Mouse (Mus musculus) E14TG2a.4 (cell line): ENCODE data around the gene Smyd3.
A peak's percentile ranks its signal among the peaks of the same experiment; 100 is the strongest.

Experiments
- H3K27me3 ChIP-seq: 2 replicates; pipeline ENCODE4 v1.6.1; 2014; ENCODE audit warnings: low read length, control low read depth; ENCODE audit not compliant: insufficient read depth
- H3K36me3 ChIP-seq: 2 replicates; pipeline ENCODE4 v1.6.1; 2014; ENCODE audit warnings: low read length, control low read depth; ENCODE audit not compliant: insufficient read depth
- H3K4me1 ChIP-seq: replicated peaks from 2 replicates; pipeline ENCODE4 v1.6.1; 2014; ENCODE audit warnings: low read depth, low read length, control low read depth
- H3K4me3 ChIP-seq: replicated peaks from 2 replicates; pipeline ENCODE4 v1.5.1; 2014; ENCODE audit warnings: mild to moderate bottlenecking, low read length
- H3K9me3 ChIP-seq: 2 replicates; pipeline ENCODE4 v1.6.1; 2014; ENCODE audit warnings: low read length, control low read depth
- CTCF ChIP-seq: conservative IDR thresholded peaks from 2 replicates; pipeline ENCODE4 v1.5.1; 2014; ENCODE audit warnings: low read length
- NANOG ChIP-seq: IDR thresholded peaks from 2 replicates; pipeline ENCODE4 v1.6.1; 2014; ENCODE audit warnings: borderline replicate concordance, low read length, mixed read lengths
- POU5F1 ChIP-seq: IDR thresholded peaks from 2 replicates; pipeline ENCODE4 v1.6.1; 2014; ENCODE audit warnings: low read length, borderline replicate concordance

The Smyd3 gene

DNA sequence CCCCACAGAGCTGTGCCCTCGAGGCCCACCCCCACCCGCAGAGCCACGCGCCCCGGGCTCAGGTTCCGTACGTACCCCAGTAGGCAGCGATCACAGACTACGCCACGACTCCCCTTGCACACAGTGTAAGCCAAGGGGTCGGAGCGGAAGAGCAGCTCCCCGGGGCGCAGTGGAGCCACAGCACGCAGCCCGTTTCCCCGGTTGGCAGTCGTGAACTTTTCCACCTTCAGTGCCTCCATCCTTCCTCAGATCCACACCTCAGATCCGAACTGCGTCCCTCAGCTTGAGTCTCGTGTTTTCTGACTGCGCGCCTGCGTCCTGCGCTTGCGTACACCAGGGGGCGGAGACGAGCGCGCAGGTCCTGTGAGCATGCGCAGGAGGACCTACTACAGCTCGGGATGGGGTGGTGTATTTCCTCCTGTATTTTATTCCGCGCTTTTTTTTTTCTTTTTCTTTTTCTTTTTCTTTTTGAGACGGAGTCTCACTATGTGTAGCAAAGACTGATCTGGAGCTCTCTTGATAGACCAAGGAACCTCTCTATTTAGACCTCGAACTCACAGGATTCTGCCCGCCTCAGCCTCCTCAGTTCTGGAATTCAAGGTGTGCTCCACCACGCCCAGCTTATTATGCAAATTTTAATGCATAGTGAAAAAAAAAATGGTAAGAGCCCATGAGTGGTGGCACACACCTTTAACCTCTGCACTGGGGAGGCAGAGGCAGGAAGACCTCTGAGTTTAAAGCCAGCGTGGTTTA lies at the start of gene Smyd3:
TSS of gene Smyd3 (minus strand) at position 329 of the 753 bp plus-strand sequence.
- Histone ChIP-seq H3K4me1 (peaks cover 25% of the 10 kb centered on the region), H3K4me3 (peak within 1 kb of the TSS; percentile 94), H3K27me3 (no peaks in the 10 kb centered on the region), H3K9me3 (no peaks in the 10 kb centered on the region), H3K36me3 (peaks cover 19% of the 10 kb centered on the region)
- no peak for TF ChIP-seq POU5F1
- peak; percentile 44 for TF ChIP-seq CTCF
- TF ChIP-seq NANOG, result no peak

DNA sequence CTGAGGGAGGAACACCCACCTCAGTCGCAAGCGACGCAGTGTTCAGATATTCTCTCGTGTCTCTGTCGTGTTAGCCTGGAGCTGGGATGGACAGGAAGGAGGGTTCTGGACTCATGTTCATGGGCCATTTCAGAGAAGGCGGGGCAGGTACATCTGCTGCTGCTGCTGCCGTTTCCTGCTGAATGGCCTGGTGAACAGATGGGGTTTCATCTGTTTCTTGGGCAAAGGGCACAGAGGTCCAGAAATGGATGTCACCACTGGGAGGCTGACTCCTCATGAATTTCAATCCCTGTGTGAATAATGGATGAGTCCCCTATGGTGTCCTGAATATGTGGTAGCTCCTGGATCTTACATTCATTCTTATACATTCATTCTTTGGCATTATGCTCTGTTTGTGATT lies 49.7 kb upstream of the Smyd3 start:
- Histone ChIP-seq H3K27me3 (no peaks in the 10 kb centered on the region), H3K9me3 (no peaks in the 10 kb centered on the region), H3K4me3 (0 out of 2 replicates have a peak overlapping the region, but pooled peaks have one; percentile 10), H3K4me1 (peaks cover 41% of the 10 kb centered on the region), H3K36me3 (no peaks in the 10 kb centered on the region)
- TF ChIP-seq NANOG, result no peak
- TF ChIP-seq CTCF, result no peak
- TF ChIP-seq POU5F1, result no peak

DNA sequence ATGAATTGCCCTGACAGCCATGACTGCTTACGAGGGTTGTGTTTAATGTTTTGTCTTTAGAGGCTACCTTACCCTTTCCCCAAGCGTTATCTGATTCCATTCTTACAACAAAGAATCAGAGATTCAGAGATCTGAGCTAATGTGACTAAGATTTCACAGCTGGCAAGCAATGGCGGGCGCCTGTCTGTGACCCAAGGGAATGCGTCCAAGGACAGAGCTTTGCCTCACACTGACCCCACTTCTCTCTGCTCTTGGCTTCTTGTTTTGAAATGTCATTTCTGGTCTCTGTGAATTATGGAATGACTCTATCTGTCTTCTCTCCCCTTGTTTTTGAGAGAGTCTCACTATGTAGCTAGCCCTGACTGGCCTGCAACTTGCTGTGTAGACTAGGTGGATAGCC lies 46.1 kb upstream of the Smyd3 start:
- TF ChIP-seq CTCF (no peak), POU5F1 (no peak), NANOG (no peak)
- H3K27me3 ChIP-seq, result no peaks in the 10 kb centered on the region
- H3K9me3 ChIP-seq, result no peaks in the 10 kb centered on the region
- H3K4me1 ChIP-seq, result peaks cover 52% of the 10 kb centered on the region
- no peak overlapping the region for H3K4me3 ChIP-seq
- H3K36me3 ChIP-seq, result peaks cover 4% of the 10 kb centered on the region; the same call in 1 of the 2 replicates

DNA sequence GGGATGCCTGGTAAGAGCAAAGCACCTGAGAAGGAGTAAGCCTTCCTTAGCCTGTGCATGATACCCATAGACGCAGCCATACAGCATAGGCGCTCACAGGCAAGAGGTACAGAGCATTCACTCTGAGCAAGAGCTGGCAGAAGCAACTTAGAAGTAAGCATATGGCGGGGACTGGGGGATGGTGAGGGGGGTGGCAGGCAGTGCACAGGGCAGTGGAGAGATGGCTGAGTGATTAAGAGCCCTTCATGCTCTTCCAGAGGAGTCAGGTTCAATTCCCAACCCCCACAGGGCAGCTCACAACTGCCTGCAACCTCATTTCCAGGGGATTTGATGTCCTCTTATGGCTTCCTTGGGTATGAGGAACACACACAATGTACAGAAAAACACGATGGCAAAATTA lies 45.4 kb upstream of the Smyd3 start:
- no peaks in the 10 kb centered on the region for H3K27me3 ChIP-seq
- no peak for TF ChIP-seq CTCF
- peaks cover 46% of the 10 kb centered on the region for H3K4me1 ChIP-seq
- no peak overlapping the region for H3K4me3 ChIP-seq
- H3K36me3 ChIP-seq, result peaks cover 4% of the 10 kb centered on the region; the same call in 1 of the 2 replicates
- no peaks in the 10 kb centered on the region for H3K9me3 ChIP-seq

DNA sequence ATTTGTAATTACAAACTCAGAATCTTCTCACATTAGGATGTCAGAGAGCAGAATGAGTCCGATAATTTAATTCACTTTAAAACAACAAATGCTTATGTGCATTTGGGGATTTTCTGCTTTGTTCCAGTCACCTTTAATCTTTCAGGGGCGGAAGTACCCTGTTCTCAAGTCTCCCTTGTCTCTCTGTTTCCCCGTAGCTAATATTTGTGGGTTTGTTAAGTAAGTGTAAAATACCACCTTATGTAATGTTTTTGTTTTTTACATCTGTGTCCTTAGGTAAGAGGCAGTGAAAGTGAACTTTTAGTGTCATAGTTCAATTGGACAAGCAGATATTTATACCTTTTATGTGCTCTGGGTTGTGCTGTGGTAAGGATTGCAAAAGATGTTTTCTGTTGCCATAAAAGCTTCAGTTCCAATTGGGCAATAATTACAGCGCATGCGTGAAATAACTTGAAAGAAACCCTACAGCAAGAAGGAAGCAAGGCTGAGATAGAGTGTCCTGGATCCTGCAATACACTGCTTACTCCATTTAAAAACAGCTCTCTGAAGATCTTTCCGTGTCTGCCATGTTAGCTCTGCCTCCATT lies 43.1 kb upstream of the Smyd3 start:
- TF ChIP-seq CTCF (no peak), NANOG (no peak), POU5F1 (no peak)

DNA sequence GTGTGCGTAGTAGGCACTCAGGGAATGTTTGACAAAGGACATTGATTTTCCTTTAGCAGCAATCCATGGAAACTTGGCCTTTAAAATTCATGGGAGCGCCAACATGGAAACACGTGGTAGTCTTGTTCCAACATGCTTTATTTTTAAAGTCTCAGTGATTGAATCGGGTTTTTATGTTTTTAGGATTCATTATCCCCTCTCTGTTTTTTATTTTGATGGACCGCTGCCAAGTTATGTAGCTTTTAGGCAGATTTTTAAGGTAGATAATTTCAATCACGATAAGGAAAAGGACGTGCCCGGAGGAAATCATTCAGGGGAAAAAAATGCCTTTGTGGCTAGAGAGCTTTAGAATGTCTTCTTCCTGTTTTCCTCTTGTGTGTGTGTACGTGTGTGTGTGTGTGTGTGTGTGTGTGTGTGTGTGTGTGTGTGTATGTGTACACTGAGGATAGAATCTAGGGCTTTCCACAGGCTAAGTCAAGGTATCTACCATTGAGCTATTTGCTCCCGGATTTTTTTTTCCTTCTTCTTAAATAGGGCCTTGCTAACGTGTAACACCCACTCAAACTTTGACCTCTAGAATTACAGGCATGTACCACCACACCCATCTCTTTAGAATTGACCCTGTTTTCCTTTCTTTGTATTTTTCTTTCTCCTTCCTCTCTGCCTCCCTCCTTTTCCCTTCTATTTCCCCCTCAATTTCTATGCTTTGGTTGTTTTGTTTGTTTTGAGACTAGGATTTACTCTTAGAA lies 41.8 kb upstream of the Smyd3 start:
- Histone ChIP-seq H3K4me1 (peaks cover 36% of the 10 kb centered on the region), H3K36me3 (peaks cover 4% of the 10 kb centered on the region; the same call in 1 of the 2 replicates), H3K27me3 (no peaks in the 10 kb centered on the region), H3K9me3 (no peaks in the 10 kb centered on the region), H3K4me3 (no peak overlapping the region)
- TF ChIP-seq NANOG, result no peak
- TF ChIP-seq POU5F1, result no peak
- no peak for TF ChIP-seq CTCF

More for the DNA sequence above, 43.1 kb upstream of the Smyd3 start:
- peaks cover 4% of the 10 kb centered on the region; the same call in 1 of the 2 replicates for H3K36me3 ChIP-seq
- H3K9me3 ChIP-seq, result no peaks in the 10 kb centered on the region
- peaks cover 36% of the 10 kb centered on the region for H3K4me1 ChIP-seq
- H3K4me3 ChIP-seq, result no peak overlapping the region
- no peaks in the 10 kb centered on the region for H3K27me3 ChIP-seq

DNA sequence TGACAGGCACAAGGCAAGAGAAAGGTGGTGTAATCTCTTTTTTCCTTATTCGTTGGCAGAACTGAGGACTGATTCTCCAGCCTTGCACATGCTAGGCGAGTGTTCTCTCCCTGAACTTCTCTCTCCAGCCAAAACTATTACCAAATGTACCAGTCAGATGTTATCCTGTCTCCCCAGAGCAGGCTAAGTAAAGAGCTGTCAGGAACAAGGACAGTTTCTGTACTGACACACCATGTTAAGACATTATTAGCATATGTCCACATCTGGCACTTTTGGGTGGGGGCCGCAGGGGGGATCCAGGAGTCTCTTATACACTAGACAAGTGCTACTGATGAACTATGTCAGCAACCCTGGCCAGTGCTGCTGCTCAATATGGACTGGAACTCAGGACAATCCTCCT lies 39.1 kb upstream of the Smyd3 start:
- Histone ChIP-seq H3K4me1 (peaks cover 32% of the 10 kb centered on the region), H3K27me3 (no peaks in the 10 kb centered on the region), H3K4me3 (no peak overlapping the region), H3K36me3 (peaks cover 4% of the 10 kb centered on the region; the same call in 1 of the 2 replicates), H3K9me3 (no peaks in the 10 kb centered on the region)
- TF ChIP-seq POU5F1 (no peak), CTCF (no peak), NANOG (no peak)

DNA sequence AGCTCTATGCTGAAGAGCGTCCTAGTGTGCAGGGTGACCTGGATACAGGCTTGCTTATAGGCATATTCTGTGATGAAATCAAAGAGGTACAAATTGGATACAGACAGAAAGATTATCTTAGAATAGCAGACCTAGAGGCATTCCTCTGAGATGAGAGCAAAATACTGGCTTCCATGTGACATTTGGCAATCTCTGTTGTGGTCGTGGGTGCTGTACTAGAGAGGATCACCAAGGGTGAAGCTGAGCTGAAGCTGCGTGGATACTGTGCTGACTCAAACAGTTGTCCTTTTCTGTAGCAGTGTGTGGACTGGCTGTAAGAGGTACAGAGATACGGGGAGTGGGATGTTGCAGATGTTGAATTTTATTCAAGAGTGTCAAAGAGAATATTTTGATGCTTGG lies 36.1 kb upstream of the Smyd3 start:
- no peaks in the 10 kb centered on the region for H3K9me3 ChIP-seq
- no peak overlapping the region for H3K4me3 ChIP-seq
- peaks cover 16% of the 10 kb centered on the region for H3K4me1 ChIP-seq
- no peaks in the 10 kb centered on the region for H3K27me3 ChIP-seq
- H3K36me3 ChIP-seq, result no peaks in the 10 kb centered on the region
- TF ChIP-seq NANOG, result no peak
- no peak for TF ChIP-seq POU5F1
- TF ChIP-seq CTCF, result no peak
